Mouse (Mus musculus) kidney, adult 9 months (tissue): ENCODE measurements around the gene Ddx5.
A peak's percentile ranks its signal among the peaks of the same experiment; 100 is the strongest.
"Not testable (repeated sequence)": the region's sequence is repeated elsewhere in the genome, so short reads cannot be mapped to it uniquely, and the experiment has no call there.

Experiments
- DNase-seq: peaks from one replicate; pipeline ENCODE4 v3.0.0; 2022

Gene Ddx5

DNA sequence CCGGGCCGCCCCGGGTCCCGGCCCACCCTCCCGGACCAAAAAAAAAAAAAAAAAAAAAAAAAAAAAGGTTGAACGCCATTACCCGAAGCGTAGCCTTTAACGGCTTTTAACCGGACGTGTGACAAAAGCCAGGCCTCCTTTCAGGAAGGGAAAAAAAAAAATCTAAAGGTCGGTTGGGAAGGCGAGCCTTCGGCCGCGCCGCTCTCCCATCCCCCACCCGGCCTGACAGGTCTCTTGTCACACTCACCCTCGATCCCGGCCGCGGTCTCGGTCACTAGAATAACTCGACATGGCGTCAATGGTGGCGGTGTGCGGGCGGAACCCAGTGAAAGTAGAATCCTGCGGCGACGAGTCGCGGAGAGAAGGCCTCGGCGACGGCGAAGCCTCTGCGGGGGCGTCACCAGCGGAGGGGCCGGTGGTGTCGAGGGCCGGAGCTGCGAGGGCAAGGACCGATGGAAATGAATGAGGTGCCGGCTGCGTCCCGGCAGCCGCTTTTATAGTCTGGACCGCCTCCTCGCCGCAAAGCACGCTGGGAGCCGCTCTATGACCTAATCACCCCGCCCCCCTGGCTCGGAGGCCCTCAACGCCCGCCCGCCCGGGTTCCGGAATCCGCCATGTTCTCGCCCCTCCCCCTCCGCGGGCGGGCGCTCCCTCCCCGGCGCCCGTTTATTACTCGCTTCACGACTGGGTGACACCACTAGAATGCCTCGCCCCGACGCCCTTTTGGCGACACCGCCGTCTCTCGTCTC lies 785 bp downstream of the Ddx5 start:
- DNase-seq, result peak; percentile 98

DNA sequence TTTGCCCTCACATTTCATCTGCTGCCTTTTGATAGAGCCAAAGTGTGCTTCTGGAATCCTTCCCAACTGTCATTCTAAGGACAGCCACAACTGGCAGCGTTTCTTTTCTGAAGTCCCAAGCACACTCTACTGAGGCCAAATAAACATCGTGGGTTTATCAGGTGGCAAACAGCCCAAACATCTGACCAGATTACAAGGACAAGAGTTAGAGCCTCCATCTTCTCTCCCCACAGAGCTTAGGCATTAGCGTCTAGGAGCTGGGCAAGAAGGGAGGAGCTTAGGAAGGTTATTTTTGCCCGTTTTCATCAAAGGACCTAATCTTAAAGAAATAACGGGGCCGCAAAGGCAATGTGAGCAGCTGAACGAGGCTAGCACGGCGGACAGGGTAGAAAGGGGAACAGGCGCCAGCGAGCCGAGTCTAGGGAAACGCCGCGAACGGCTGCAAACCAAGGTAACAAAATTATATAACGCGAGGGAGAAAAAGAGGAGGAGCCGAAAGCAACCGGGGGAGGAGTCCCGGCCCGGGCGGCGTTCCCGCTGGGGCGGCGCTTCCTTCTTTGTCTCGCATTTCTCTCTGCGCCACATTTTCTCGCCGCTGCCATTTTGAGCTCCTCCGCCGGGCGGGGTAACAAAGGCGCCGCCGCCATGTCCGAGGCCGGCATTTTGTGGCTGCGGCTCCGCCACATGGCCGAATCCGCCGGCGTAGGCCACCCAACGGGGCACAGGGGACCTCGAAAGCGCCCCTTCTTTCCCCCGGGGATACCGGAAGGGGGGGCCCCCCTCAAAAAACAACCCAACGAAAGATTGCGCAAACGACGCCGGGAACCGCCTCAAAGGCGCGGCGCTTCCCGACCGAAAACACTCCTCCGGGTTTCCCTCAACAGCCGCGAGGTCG lies 1.6 kb downstream of the Ddx5 start:
- DNase-seq, result peak; percentile 97

DNA sequence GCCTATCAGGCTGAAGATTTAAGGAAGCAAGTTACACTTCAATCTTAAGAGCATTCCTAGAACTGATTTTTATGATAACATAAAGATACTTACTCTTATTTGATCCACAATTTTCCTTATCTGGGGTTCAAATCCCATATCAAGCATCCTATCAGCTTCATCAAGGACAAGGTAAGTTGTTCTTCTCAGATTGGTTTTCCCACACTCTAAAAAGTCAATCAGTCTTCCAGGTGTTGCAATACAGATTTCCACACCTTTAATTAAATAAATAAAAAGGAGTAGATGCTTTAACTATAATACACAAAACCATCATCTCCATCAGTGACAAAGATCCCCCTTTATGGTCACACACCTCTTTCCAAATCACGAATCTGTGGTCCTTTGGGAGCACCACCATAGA lies 3.9 kb downstream of the Ddx5 start:
- no peak for DNase-seq

DNA sequence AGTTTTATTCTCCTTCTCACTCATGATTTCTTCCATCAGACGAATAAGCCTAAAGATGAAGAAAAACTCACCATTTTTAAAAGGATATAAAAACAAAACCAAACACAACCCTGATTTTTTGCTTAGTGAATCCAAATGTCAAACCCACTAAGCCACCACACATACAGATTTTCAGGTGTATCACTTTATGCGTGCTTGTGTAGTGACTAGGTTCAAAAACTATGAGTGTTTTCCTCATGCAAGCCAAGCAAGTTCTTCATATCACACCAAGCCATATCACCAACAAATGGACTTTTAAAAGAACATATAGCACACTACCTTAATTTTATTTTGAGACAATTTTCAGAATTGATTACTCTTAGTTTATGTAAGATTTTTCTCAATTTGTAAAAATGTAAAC lies 4.5 kb downstream of the Ddx5 start:
- DNase-seq, result no peak

DNA sequence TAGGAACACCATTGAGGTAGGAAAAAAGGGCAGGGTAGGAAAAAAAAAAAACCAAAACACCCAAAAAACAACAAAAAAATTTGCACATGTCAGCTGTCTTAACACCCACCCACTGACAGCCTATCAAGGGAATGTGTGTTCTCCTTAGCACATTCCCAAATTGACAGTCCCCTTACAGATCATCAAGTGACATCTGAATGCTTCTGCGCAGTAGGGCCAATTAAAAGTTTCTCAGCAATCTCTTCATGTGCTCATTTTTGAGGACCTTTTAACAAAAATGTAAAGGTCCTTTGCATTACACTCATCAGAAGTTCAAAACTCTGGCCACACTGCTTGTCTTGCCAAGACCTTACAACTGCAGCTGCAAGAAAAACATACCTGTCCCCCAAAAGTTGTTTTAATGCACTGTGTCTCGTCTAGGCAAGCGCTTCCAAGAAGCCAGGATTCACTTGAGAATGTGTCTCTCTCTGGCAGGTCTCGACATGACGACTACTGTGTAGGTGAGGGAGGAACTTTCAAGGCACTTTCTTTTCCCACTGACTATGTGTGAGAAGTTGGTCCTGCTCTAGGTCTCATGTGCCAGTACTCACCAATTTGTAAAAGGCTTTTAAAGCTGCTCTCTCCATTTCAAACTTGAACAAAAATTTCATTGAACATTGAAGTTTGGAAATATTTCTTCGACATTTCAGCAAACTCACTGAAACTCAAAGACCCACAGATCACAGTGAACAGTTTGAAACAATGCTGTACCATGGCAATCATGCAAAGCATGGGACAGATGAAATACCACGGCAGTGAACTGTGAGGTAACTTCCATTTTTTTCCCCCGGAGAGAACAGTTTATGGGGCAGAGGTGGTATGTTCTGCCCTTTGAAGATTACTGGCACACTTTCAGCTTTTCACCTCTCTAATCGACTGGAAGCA lies 5.9 kb downstream of the Ddx5 start:
- no peak for DNase-seq

DNA sequence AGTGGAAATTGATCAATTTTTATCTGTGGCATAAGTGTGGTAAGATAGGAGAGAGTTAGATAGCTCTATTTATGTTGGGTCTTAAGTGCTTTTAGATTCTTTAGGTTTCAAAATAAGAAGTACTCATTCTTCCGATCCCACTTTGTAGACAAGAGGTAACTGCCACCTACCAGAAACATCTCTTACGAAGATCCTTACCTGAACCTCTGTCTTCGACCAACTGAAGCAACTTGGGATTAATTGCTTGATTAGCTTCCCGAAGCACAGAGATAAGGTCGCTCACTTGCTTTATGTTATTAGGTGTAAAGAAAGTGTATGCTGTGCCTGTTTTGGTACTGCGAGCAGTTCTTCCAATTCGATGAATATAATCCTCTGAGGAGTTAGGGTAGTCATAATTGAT lies 6.7 kb downstream of the Ddx5 start:
- not testable (repeated sequence) for DNase-seq

DNA sequence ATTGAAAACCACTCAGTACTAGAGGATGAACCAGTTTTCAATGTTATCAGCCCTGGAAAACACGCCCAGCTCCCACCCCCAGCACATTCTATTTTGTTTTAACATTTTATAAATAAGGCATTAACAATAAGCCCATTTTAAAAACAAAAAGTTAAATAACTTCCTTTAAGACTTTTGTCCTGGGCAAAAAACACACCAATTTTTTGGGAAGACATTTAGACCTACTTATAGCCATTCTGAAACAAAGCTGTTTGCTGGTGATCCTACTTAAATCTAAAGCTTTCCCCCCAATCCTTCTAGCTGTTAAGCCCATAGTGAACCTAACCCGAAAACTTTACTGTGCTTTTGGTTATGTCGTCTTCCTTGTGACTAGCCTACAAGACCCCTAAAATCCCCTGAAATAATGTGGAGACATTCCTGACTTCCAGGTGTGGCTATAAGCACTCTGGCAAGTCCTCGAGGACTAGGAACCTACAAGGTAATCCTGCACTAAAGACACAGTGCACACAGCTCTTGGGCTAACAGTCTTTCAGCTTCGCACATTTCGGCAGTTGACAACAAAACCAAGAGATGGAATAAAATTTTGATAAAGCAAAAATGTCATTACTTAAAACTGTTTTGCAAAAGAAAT lies 8.3 kb downstream of the Ddx5 start:
- no peak for DNase-seq

DNA sequence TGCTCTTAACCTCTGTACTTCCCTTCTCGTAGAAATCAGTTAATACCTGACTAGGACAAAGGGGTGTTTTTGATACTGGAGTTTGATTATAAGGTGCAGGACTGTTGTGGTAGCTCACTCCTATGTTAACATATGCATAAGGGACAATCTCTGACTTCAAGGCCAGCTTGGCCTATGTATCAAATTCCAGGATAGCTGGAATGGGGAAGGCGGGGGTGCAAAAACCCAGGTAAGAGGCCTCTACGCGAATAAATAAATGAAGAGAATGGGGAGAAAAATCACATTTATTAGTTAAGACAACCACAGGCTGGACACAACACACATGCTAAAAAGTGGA lies 8.9 kb downstream of the Ddx5 start:
- DNase-seq, result no peak

DNA sequence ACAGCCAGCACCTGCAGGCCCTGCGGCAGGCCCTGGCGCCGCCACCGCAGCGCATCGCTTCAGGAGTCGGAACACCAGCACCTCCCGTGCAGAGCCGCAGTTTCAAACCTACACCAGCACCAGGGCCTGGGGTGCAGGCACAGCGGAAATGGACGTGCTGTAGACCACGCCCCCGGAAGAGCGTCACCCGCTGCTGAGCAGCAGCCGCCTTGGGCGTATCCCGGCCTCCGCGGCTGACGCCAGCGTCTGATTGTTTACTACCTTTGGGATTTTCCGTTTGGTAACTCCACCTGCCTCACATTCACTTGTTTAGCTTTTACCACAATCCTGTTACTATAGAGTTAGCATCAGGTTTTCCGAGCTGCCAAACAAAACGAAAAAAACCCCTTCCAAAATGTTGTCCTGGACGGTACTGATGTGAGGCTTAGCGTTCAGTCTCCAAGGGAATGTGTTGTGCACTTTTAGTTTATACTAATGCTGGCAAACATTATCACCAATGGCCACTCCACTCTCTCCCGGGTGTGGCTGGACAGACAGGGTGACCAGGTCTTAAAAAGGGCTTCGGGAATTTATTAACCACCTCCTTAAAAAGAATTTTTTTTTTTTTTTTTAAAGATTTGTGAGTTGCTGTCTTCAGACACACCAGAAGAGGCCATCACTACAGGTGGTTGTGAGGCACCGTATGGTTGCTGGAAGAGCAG lies 9.4 kb downstream of the Ddx5 start, which contains the start of gene Polg2:
Gene Polg2 (minus strand): TSS at position 150 of the 701 bp plus-strand sequence.
- peak; percentile 95 for DNase-seq

DNA sequence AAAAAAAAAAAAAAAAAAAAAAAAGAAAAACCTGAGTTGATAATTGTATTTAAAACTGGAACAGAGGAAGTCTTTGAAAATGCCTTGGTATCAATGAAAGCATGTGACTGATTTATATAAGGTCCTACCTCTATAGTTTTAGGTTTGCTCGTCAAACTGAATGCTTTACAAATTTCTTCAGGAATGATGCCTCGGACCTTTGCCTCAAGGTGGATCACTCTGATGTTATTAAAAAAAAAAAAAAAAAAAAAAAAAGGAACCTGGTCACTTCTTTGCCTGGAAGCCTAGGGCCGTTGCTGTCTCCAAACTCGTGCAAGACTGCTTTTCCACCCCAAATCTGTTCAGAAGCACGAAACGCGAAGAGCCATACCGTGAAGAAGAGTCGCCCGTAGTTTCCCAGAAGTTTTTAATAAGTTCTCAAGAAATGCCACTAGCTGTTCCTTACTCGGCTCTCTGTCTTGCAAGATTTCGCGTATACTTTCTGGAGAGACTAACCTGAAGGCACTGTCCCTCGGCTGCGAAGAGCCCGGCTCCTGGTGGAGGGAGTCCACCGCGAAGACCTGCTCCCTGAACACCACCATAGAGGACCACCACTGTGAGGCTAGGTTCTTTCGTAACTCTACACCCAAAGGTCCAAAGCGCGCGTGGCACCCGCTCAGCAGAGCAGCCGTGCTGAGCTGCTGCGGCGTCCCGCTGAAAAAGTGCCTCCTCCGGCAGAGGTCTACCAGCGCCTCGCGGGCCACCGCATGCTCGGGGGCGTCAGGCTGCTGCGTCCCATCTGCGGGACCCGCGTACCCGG lies 10.2 kb downstream of the Ddx5 start:
- DNase-seq, result no peak

DNA sequence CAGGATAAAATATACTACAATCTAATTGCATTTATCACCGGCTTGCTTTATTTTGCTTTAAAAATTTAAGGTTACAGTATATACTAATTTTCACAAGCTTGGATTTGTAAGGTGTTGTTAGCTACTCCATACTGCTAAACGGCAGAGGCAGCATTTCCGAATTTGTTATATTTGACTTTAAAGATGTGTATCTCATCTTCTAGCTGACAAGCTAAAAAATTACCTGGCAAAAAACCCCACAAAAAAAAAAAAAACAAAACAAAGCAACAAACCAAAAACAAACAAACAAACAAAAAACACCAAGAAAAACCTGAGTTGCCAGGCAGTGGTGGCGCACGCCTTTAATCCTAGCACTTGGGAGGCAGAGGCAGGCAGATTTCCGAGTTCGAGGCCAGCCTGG lies 10.9 kb downstream of the Ddx5 start:
- no peak for DNase-seq

DNA sequence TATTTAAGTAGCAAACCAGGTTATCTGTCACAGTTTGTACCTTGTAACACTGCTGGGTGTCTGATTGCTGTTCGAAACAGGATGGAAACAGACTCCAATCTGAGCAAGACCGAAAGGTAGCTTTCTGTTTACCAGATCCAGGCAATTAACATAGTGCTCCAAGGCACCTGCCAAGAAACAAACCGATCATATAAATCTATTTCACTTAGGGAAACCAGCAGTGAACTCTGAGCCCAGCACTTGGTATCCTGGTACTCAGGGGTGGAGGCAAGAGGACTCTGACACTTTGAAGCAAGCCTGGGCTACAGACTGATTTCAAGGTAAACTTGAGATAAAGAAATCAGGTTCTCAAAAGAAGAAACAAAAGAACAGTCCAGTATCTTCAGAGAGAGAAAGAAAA lies 11.6 kb downstream of the Ddx5 start:
- DNase-seq, result peak; percentile 65

DNA sequence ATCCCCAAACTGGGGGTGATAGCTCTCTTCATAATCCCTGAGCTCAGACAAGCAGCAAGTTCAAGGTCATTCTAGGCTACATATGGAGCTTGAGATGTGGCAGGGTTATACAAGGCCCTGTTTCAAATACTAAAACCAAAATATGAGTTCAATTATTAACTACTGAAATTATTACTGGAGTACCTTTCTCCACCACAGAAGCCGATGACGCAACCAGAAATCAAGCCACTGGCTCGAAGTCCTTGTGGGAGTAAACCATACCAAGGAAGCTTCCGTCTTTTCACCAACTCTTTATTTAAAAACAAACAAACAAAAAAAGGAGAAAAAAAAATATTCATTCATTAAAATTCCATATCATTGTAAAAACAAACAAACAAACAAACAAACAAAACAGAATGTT lies 12.0 kb downstream of the Ddx5 start:
- peak; percentile 79 for DNase-seq

DNA sequence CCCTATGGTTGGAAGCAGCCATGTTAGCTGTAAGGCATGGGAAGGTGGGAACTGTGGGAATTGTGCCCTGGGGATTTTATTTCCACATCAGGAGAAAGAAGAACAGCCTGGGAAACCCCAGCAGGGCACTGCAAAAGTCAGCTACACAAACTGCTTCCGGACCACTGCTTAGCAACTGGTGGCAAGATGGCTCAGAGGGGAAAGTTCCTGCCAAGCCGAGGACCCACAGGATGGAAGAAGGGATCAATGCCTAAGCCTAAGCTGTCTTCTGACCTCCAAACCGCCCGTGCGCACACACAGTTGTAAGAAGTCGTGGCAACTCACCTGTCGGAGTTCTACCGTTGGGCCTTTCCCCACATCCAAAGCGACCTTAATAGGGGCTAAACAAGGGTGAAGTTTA lies 15.9 kb downstream of the Ddx5 start:
- DNase-seq, result no peak

DNA sequence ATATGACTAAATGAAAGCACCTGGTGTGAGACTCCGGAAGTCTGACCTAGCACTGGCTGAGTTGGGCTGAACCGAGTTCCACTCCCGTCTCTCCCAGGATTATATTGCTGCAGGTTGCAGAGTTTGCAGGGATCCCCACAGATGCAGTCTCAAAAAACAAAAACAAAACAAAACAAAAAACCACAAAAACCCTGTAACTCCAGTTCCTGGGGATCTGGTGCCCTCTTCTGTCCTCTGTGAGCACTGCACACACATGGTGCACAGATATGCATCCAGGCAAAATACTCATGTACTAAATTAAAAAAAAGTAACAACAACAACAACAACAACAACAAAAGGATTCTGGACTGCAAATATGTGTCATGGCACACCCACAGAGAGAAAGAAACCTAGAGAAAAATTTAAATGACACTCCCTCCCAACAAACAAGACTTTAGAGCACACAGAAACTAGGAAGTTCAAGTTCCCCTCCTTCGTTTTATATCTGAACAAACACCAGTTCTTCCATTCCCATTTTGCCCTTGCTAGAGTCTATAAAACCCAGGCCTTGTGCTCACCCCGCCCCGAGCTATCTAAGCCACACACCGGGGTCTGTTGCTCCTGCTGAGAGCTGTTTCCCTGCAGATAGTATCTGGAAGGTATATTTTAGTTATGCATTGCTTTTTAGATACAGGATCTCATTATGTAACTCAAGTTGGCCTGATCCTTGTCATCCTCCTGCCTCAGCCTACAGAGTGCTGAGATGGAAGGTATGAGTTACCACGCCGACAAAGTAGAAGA lies 18.6 kb downstream of the Ddx5 start:
- DNase-seq, result no peak

DNA sequence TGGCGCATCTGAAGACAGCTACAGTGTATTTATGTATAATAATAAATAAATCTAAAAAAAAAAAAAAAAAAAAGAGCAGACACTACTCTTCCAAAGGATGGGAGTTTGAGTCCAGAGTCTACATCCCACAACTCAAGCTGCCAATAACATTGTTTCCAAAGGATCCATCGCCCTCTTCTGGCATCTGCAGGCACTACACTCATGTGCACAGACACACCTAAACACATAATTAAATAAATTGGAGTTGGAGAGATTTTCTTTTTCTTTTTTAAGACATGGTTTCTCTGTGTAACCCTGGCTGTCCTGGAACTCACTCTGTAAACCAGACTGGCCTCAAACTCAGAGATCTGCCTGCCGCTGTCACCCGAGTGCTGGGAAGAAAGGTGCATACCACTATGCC lies 21.5 kb downstream of the Ddx5 start:
- no peak for DNase-seq

DNA sequence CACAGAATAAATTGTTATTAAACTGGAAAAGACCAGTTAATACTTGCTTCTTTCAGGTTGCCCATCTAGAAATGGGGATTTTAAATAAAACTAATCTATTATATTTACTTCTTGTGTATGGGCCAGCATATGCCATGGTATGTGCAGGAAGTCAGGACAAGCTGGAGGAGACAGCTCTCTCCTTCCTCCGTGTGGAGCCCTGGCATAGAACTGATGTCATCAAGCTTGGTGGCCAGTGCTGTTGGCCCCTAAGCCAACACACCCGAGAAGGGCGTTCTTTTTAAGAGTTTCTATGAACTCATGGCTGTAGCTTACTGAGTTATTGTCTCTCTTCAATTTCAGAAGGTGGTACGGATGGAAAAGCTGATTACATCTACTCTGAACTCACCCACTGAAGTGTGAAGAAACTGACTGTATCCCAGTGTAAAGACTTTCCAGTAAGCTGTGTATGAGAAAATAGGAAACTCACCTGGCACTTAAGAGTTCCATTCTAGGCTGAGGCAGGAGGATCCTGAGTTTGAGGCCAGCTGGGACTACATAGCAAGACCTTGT lies 22.3 kb downstream of the Ddx5 start:
- no peak for DNase-seq

DNA sequence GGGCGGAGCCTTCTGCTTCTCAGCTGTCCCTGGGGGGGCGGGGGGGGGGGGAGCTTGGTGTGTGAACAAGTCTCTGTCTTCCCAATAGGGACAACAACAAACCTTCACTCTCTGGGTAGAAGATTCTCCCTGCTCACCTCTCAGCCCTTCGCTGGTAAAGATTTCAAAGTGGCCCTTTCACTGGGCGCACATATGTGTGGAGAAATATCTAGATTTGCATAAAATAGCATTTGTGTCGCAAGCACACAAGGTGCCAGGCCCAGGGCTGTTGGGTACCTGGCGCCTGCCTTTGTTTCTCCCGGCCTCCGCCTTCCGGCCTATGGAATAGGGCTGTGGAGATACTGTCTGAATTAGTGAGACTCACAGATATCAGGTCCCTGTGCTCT lies 26.2 kb downstream of the Ddx5 start:
- DNase-seq, result no peak

DNA sequence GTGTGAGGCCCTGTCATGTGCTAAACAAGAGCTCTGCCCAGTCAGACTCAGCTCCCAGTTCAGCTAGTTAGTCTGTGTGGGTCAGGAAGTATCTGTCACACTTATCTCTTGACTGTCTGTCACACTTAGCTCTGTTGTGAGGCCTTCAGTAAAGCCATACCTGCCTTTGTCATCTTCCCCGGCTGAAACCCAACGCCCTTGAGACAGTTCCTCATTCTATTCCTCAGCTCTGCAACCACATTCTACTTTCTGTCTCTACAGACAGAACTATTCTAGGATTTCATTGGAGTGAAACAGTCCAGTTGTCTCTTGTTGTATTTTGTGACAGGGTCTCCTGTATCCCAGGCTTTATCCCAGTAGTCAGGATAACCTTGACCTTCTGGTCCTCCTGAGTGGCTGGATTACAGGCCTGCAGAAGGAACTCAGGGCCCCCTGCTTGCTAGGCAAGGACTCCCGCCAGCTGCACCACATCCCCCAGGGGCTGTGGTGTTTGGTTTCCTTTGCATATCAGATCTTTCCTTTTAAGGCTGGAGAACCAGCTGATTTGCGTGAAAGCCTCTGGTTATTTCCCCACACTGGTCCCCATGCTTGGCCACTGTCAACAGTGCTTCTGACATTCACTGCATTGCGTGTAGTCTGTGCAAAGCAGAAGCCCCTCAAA lies 26.7 kb downstream of the Ddx5 start:
- no peak for DNase-seq

DNA sequence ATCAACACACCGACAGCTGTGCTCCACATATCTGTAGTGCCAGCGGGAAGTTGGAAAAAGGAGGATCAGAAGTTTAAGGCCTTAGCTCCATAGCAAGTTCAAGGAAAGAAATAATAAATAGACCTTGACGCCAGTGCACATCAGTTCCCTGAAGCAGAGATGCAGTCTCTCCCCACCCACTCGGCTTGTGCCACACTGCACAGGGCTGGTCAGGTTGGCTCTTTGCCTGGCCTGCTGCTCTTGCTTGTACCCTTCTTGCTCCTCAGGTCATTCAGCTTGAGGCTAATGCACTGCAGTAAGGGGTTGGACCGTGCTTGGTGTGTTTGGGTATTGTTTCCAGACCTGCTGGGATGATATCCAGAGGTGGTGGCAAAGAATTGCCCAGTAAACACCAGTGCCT lies 28.5 kb downstream of the Ddx5 start:
- DNase-seq, result no peak
